ENCODE assay signal across 11 mouse cellular contexts in genomic region chr17:88552556-88552955, GRCm38 (mm10). TPM values are rescaled to one million over a fixed set of nuclear protein-coding genes. Genes with fewer than 3 reads are reported as not detected.
DNase-seq lines count a peak whose midpoint lies in the region; ATAC-seq and TF ChIP-seq lines count a peak whose summit lies in the region.
"Had no signal": no experiment of that assay in that cellular context is flagged by ENCODE, and none has a peak within 500 bp of the region (broad histone marks: within the 10 kb centered on the region; RNA-seq: fewer than 3 reads in every experiment).

No protein-coding gene starts in this region.

- H3K27me3 ChIP-seq in heart, embryonic 16.5 days (ENCODE audit: control insufficient read depth, insufficient read depth, low read length): no peaks in the 10 kb centered on the region
- H3K27me3 ChIP-seq in midbrain, embryonic 10.5 days (ENCODE audit: low read depth, poor library complexity, severe bottlenecking): no peaks in the 10 kb centered on the region
- H3K27me3 ChIP-seq in midbrain, postnatal 0 days (ENCODE audit: insufficient read depth, low read length): no peaks in the 10 kb centered on the region
- H3K27me3 ChIP-seq in embryonic facial prominence, embryonic 10.5 days (replicated peaks; ENCODE audit: low read depth, poor library complexity, severe bottlenecking): no peaks in the 10 kb centered on the region
- H3K27me3 ChIP-seq: hindbrain, embryonic 15.5 days had no signal

- TF ChIP-seq POLR2A in olfactory bulb, adult 2 months (IDR thresholded peaks at IDR 0.05; ENCODE audit: insufficient read depth, low read depth, low read length): no peak

- no peak for DNase-seq in heart, postnatal 14 days
- DNase-seq in midbrain, embryonic 10.5 days (ENCODE audit: low spot score): no peak
- DNase-seq in midbrain, postnatal 0 days (ENCODE audit: low spot score): no peak
- peak; percentile 61 for DNase-seq in embryonic facial prominence, embryonic 10.5 days (ENCODE audit: low spot score)
- DNase-seq in right cerebral cortex, postnatal 10 days (ENCODE audit: low spot score in 2 of 2): no peak
- DNase-seq in left cerebral cortex, adult 8-10 months (ENCODE audit: low spot score in 2 of 2): no peak
- DNase-seq: cerebellum, postnatal 14 days had no signal

- H3K9me3 ChIP-seq in heart, embryonic 16.5 days (replicated peaks; ENCODE audit: control insufficient read depth, low read length): no peaks in the 10 kb centered on the region
- H3K9me3 ChIP-seq in midbrain, embryonic 10.5 days (replicated peaks): no peaks in the 10 kb centered on the region
- no peaks in the 10 kb centered on the region for H3K9me3 ChIP-seq in midbrain, postnatal 0 days (ENCODE audit: low read length)
- no peaks in the 10 kb centered on the region for H3K9me3 ChIP-seq in embryonic facial prominence, embryonic 10.5 days
- H3K9me3 ChIP-seq: hindbrain, embryonic 15.5 days had no signal

- peaks cover 16% of the 10 kb centered on the region for H3K36me3 ChIP-seq in heart, embryonic 16.5 days (ENCODE audit: control insufficient read depth, insufficient read depth)
- peaks cover 56% of the 10 kb centered on the region for H3K36me3 ChIP-seq in midbrain, embryonic 10.5 days
- H3K36me3 ChIP-seq in midbrain, postnatal 0 days (ENCODE audit: insufficient read depth, low read length): peaks cover 33% of the 10 kb centered on the region
- peaks cover 51% of the 10 kb centered on the region for H3K36me3 ChIP-seq in embryonic facial prominence, embryonic 10.5 days (replicated peaks)

- H3K9ac ChIP-seq in heart, embryonic 16.5 days (ENCODE audit: low read length): no peak overlapping the region
- H3K9ac ChIP-seq in midbrain, postnatal 0 days (replicated peaks; ENCODE audit: low read length, poor library complexity, severe bottlenecking): no peak overlapping the region
- H3K9ac ChIP-seq: hindbrain, embryonic 15.5 days; liver, embryonic 14.5 days had no signal

- H3K4me1 ChIP-seq in heart, embryonic 16.5 days (ENCODE audit: control insufficient read depth, insufficient read depth, low read length): 0 out of 2 replicates have a peak, but pooled peaks cover 3% of the 10 kb centered on the region
- H3K4me1 ChIP-seq in midbrain, embryonic 10.5 days: peaks cover 19% of the 10 kb centered on the region
- H3K4me1 ChIP-seq in midbrain, postnatal 0 days (ENCODE audit: insufficient read depth, low read length): no peaks in the 10 kb centered on the region
- H3K4me1 ChIP-seq in embryonic facial prominence, embryonic 10.5 days: peaks cover 26% of the 10 kb centered on the region
- H3K4me1 ChIP-seq in olfactory bulb, adult 2 months (ENCODE audit: control insufficient read depth, insufficient read depth, low read length): peaks cover 17% of the 10 kb centered on the region

- no peak for TF ChIP-seq CTCF in midbrain, postnatal 0 days (IDR thresholded peaks at IDR 0.05)
- no peak for TF ChIP-seq CTCF in olfactory bulb, adult 2 months (IDR thresholded peaks at IDR 0.05; ENCODE audit: insufficient read depth, low read depth, low read length)

- 32% methylated on average over 6 of the region's 6 CpGs for WGBS in heart, embryonic 16.5 days
- WGBS in midbrain, embryonic 10.5 days: 31% methylated on average over 6 of the region's 6 CpGs
- 34% methylated on average over 6 of the region's 6 CpGs for WGBS in midbrain, postnatal 0 days
- WGBS in embryonic facial prominence, embryonic 10.5 days: 17% methylated on average over 6 of the region's 6 CpGs
- 32% methylated on average over 6 of the region's 6 CpGs for WGBS in olfactory bulb, adult 2 months

- no peak overlapping the region for H3K4me3 ChIP-seq in heart, embryonic 16.5 days (ENCODE audit: low read length)
- no peak overlapping the region for H3K4me3 ChIP-seq in midbrain, embryonic 10.5 days
- no peak overlapping the region for H3K4me3 ChIP-seq in midbrain, postnatal 0 days (ENCODE audit: low read depth, low read length)
- no peak overlapping the region for H3K4me3 ChIP-seq in embryonic facial prominence, embryonic 10.5 days
- H3K4me3 ChIP-seq in olfactory bulb, adult 2 months (ENCODE audit: insufficient read depth, low read depth, low read length): no peak overlapping the region
- H3K4me3 ChIP-seq: hindbrain, embryonic 15.5 days had no signal

- peak; percentile 12 for ATAC-seq in heart, embryonic 16.5 days (replicated peaks; ENCODE audit: extremely low read depth, insufficient read depth, low FRiP score)
- no peak for ATAC-seq in midbrain, postnatal 0 days (ENCODE audit: low FRiP score)

- peak overlapping the region; percentile 56 for H3K27ac ChIP-seq in heart, embryonic 16.5 days (ENCODE audit: low read length)
- peak overlapping the region; percentile 40; the same call in 1 of the 2 replicates for H3K27ac ChIP-seq in midbrain, embryonic 10.5 days (replicated peaks)
- H3K27ac ChIP-seq in midbrain, postnatal 0 days (ENCODE audit: low read depth, low read length): no peak overlapping the region
- H3K27ac ChIP-seq in embryonic facial prominence, embryonic 10.5 days (replicated peaks): peak overlapping the region; percentile 61
- H3K27ac ChIP-seq in olfactory bulb, adult 2 months (ENCODE audit: insufficient read depth, low read depth, low read length): peak overlapping the region; percentile 41; the same call in 1 of the 2 replicates
- H3K27ac ChIP-seq: hindbrain, embryonic 15.5 days; liver, embryonic 14.5 days had no signal

- intact Hi-C loops in heart, postnatal 14 days (cut with DNase I): no loop called here

- H3K4me2 ChIP-seq in heart, embryonic 16.5 days (ENCODE audit: low read depth, low read length): no peak overlapping the region
- no peak overlapping the region for H3K4me2 ChIP-seq in midbrain, postnatal 0 days (ENCODE audit: low read depth, low read length, poor library complexity, severe bottlenecking)
- H3K4me2 ChIP-seq: hindbrain, embryonic 15.5 days had no signal

RNA-seq across cellular contexts. Expression of gene Ppp1r21, which starts 22.6 kb away (rescaled TPM):
- polyA plus RNA-seq in heart, embryonic 16.5 days (2015; fragmentation: Nextera tagmentation; extraction: Ambion mirVana): 12.4 and 14.1 TPM in 2 replicates
- total RNA-seq in heart, postnatal 14 days (2021): 10 to 100 TPM; 11.4 to 12.3 TPM
- polyA plus RNA-seq in midbrain, embryonic 10.5 days (2016; fragmentation: Nextera tagmentation; extraction: Ambion mirVana): 17.8 and 18.0 TPM in 2 replicates
- total RNA-seq in midbrain, postnatal 0 days (2014; rRNA removed): 44.1 and 68.7 TPM in 2 replicates
- 36.6 and 36.7 TPM in 2 replicates for polyA plus RNA-seq in midbrain, postnatal 0 days (2015; fragmentation: Nextera tagmentation; extraction: Ambion mirVana)
- 17.9 and 19.7 TPM in 2 replicates for polyA plus RNA-seq in embryonic facial prominence, embryonic 10.5 days (2016; fragmentation: Nextera tagmentation; extraction: Ambion mirVana)
- polyA plus RNA-seq in olfactory bulb, adult 2 months (2012; ENCODE audit: insufficient read depth, insufficient read length, low replicate concordance, missing spikeins): not detected in 2 replicates
- 10 to 100 TPM; 78.4 to 85.9 (median 82.3) TPM for total RNA-seq in left cerebral cortex, adult 8-10 months (2022)

RNA-seq across cellular contexts. Expression of gene Ston1, which starts 44.9 kb away (rescaled TPM):
- 4.7 and 5.0 TPM in 2 replicates for polyA plus RNA-seq in heart, embryonic 16.5 days (2015; fragmentation: Nextera tagmentation; extraction: Ambion mirVana)
- 10 to 100 TPM; 25.4 to 25.6 TPM for total RNA-seq in heart, postnatal 14 days (2021)
- 1.5 and 1.7 TPM in 2 replicates for polyA plus RNA-seq in midbrain, embryonic 10.5 days (2016; fragmentation: Nextera tagmentation; extraction: Ambion mirVana)
- 4.0 and 5.0 TPM in 2 replicates for total RNA-seq in midbrain, postnatal 0 days (2014; rRNA removed)
- polyA plus RNA-seq in midbrain, postnatal 0 days (2015; fragmentation: Nextera tagmentation; extraction: Ambion mirVana): 1.1 and 1.3 TPM in 2 replicates
- polyA plus RNA-seq in embryonic facial prominence, embryonic 10.5 days (2016; fragmentation: Nextera tagmentation; extraction: Ambion mirVana): 2.0 and 2.3 TPM in 2 replicates
- not detected in 2 replicates for polyA plus RNA-seq in olfactory bulb, adult 2 months (2012; ENCODE audit: insufficient read depth, insufficient read length, low replicate concordance, missing spikeins)
- total RNA-seq in left cerebral cortex, adult 8-10 months (2022): 10 to 100 TPM in 2 of 4 experiments, 1 to 10 TPM in 2; 5.9 to 14.1 (median 9.1) TPM
